Mouse (Mus musculus) heart, postnatal 0 days (tissue): ENCODE measurements around the gene Rasgrp2. TPM values are rescaled to one million over a fixed set of nuclear protein-coding genes. Genes with fewer than 3 reads are reported as not detected.

Experiments
- ATAC-seq: fragments of 200-750 bp; cut with Nextera tagmentation; 2 replicates; pipeline ENCODE4 v1.8.0; 2017; ENCODE audit warnings: low read depth, moderate number of reproducible peaks, moderate library complexity; ENCODE audit not compliant: insufficient read depth
- DNase-seq: peaks from one replicate; pipeline ENCODE4 v3.0.0-alpha.2; 2016; ENCODE audit warnings: low spot score
- H3K27ac ChIP-seq: fragments of 300-500 bp; sonication (generic); 2 replicates; pipeline ENCODE4 v1.5.1; 2014; ENCODE audit warnings: low read depth, mild to moderate bottlenecking
- H3K27me3 ChIP-seq: fragments of 300-500 bp; sonication (generic); 2 replicates; pipeline ENCODE4 v1.6.1; 2014; ENCODE audit warnings: low read length, mixed read lengths; ENCODE audit not compliant: control insufficient read depth, insufficient read depth
- H3K36me3 ChIP-seq: fragments of 300-500 bp; sonication (generic); replicated peaks from 2 replicates; pipeline ENCODE4 v1.6.1; 2014; ENCODE audit warnings: low read length, mixed read lengths; ENCODE audit not compliant: control insufficient read depth, insufficient read depth
- H3K4me1 ChIP-seq: fragments of 300-500 bp; sonication (generic); 2 replicates; pipeline ENCODE4 v1.6.1; 2014; ENCODE audit warnings: antibody characterized with exemption; ENCODE audit not compliant: control insufficient read depth, insufficient read depth
- H3K4me2 ChIP-seq: fragments of 300-500 bp; sonication (generic); 2 replicates; pipeline ENCODE4 v1.6.1; 2014; ENCODE audit warnings: low read depth, mild to moderate bottlenecking, low read length, moderate library complexity
- H3K4me3 ChIP-seq: fragments of 300-500 bp; sonication (generic); 2 replicates; pipeline ENCODE4 v1.5.1; 2014; ENCODE audit warnings: low read depth, low read length
- H3K9ac ChIP-seq: fragments of 300-500 bp; sonication (generic); replicated peaks from 2 replicates; pipeline ENCODE4 v1.6.1; 2014; ENCODE audit warnings: low read depth, low read length, mixed read lengths
- H3K9me3 ChIP-seq: fragments of 300-500 bp; sonication (generic); replicated peaks from 2 replicates; pipeline ENCODE4 v1.6.1; 2016; ENCODE audit warnings: low read length; ENCODE audit not compliant: control insufficient read depth
- CTCF ChIP-seq: IDR thresholded peaks from 2 replicates; pipeline ENCODE4 v1.5.1; 2016; ENCODE audit warnings: antibody characterized with exemption, control low read depth, low read depth
- EP300 ChIP-seq: IDR thresholded peaks from 2 replicates; pipeline ENCODE4 v1.6.1; 2016; ENCODE audit warnings: antibody characterized with exemption, low read depth
- WGBS: fragments of 180-500 bp; shearing (Covaris S2); extraction: QIAGEN DNeasy Blood & Tissue Kit; methylation state at CpG from one replicate; pipeline ENCODE4 v1.1.7; 2014; 5-methylcytosine and 5-hydroxymethylcytosine counted together
- polyA plus RNA-seq: library from polyadenylated mRNA; unstranded; fragments of >200 nt; fragmentation: Nextera tagmentation; extraction: Ambion mirVana; gene quantifications from 2 replicates; pipeline ENCODE4 v1.2.1, GENCODE M21; 2015
- total RNA-seq: library from RNA; depleted of rRNA; stranded (reverse); fragments of >200 nt; gene quantifications from 2 replicates; pipeline ENCODE4 v1.2.3, GENCODE M21; 2014; ENCODE audit warnings: low replicate concordance

Gene Rasgrp2
- total and polyA plus RNA-seq, 2 experiments from 2014 or later, result 55.5 to 55.6 TPM

- H3K4me1 ChIP-seq, result 0 out of 2 replicates have a peak, but pooled peaks cover 7% of the 10 kb centered on the region
- H3K27ac ChIP-seq, result no peak overlapping the region
- H3K4me2 ChIP-seq, result no peak overlapping the region
- WGBS, result 88% methylated on average over 3 of the region's 3 CpGs
- no peak for ATAC-seq
- TF ChIP-seq CTCF, result no peak
- no peak for TF ChIP-seq EP300
- H3K4me3 ChIP-seq, result no peak overlapping the region
- no peaks in the 10 kb centered on the region for H3K9me3 ChIP-seq
- H3K36me3 ChIP-seq, result peaks cover 96% of the 10 kb centered on the region
- H3K27me3 ChIP-seq, result no peaks in the 10 kb centered on the region
- no peak for DNase-seq
- no peak overlapping the region for H3K9ac ChIP-seq
These were observed 26.7 kb upstream of the Rasgrp2 start for GRCm38 (mm10) chr19:6372433-6372832.

- peak overlapping the region; percentile 59; the same call in 1 of the 2 replicates for H3K27ac ChIP-seq
- peaks cover 17% of the 10 kb centered on the region; the same call in 1 of the 2 replicates for H3K4me1 ChIP-seq
- ATAC-seq, result peak; percentile 57
- H3K4me3 ChIP-seq, result no peak overlapping the region
- H3K36me3 ChIP-seq, result peaks cover 89% of the 10 kb centered on the region
- no peak overlapping the region for H3K4me2 ChIP-seq
- TF ChIP-seq CTCF (peak; percentile 78), EP300 (no peak)
- H3K27me3 ChIP-seq, result no peaks in the 10 kb centered on the region
- 42% methylated on average over 12 of the region's 12 CpGs for WGBS
- H3K9me3 ChIP-seq, result no peaks in the 10 kb centered on the region
- H3K9ac ChIP-seq, result no peak overlapping the region
- DNase-seq, result peak; percentile 71
These were observed 25.4 kb upstream of the Rasgrp2 start for GRCm38 (mm10) chr19:6373539-6374400.

- no peak overlapping the region for H3K9ac ChIP-seq
- no peak overlapping the region for H3K4me3 ChIP-seq
- peaks cover 83% of the 10 kb centered on the region for H3K36me3 ChIP-seq
- ATAC-seq (no peak), DNase-seq (no peak)
- no peak overlapping the region for H3K27ac ChIP-seq
- TF ChIP-seq CTCF (no peak), EP300 (no peak)
- peaks cover 17% of the 10 kb centered on the region; the same call in 1 of the 2 replicates for H3K4me1 ChIP-seq
- H3K9me3 ChIP-seq, result no peaks in the 10 kb centered on the region
- no peak overlapping the region for H3K4me2 ChIP-seq
- WGBS, result 98% methylated on average over 10 of the region's 10 CpGs
- no peaks in the 10 kb centered on the region for H3K27me3 ChIP-seq
These were observed 24.6 kb upstream of the Rasgrp2 start for GRCm38 (mm10) chr19:6374571-6374970.

- no peak overlapping the region for H3K9ac ChIP-seq
- ATAC-seq (no peak), DNase-seq (no peak)
- no peak overlapping the region for H3K4me3 ChIP-seq
- no peaks in the 10 kb centered on the region for H3K27me3 ChIP-seq
- TF ChIP-seq EP300 (no peak), CTCF (no peak)
- peaks cover 17% of the 10 kb centered on the region; the same call in 1 of the 2 replicates for H3K4me1 ChIP-seq
- no peaks in the 10 kb centered on the region for H3K9me3 ChIP-seq
- peaks cover 73% of the 10 kb centered on the region for H3K36me3 ChIP-seq
- no peak overlapping the region for H3K27ac ChIP-seq
- WGBS, result 93% methylated on average over 35 of the region's 42 CpGs
- H3K4me2 ChIP-seq, result no peak overlapping the region
These were observed 23.5 kb upstream of the Rasgrp2 start for GRCm38 (mm10) chr19:6375423-6376254.

- Histone ChIP-seq H3K27ac (no peak overlapping the region), H3K36me3 (peaks cover 68% of the 10 kb centered on the region), H3K4me2 (no peak overlapping the region), H3K9ac (no peak overlapping the region), H3K9me3 (no peaks in the 10 kb centered on the region), H3K4me1 (peaks cover 17% of the 10 kb centered on the region; the same call in 1 of the 2 replicates), H3K4me3 (no peak overlapping the region), H3K27me3 (no peaks in the 10 kb centered on the region)
- ATAC-seq, result no peak
- TF ChIP-seq CTCF (peak; percentile 66), EP300 (no peak)
- no peak for DNase-seq
- WGBS, result 71% methylated on average over 14 of the region's 14 CpGs
These were observed 22.9 kb upstream of the Rasgrp2 start for GRCm38 (mm10) chr19:6376255-6376564.
